Mouse (Mus musculus): ENCODE measurements around the gene Pspn.

DNA sequence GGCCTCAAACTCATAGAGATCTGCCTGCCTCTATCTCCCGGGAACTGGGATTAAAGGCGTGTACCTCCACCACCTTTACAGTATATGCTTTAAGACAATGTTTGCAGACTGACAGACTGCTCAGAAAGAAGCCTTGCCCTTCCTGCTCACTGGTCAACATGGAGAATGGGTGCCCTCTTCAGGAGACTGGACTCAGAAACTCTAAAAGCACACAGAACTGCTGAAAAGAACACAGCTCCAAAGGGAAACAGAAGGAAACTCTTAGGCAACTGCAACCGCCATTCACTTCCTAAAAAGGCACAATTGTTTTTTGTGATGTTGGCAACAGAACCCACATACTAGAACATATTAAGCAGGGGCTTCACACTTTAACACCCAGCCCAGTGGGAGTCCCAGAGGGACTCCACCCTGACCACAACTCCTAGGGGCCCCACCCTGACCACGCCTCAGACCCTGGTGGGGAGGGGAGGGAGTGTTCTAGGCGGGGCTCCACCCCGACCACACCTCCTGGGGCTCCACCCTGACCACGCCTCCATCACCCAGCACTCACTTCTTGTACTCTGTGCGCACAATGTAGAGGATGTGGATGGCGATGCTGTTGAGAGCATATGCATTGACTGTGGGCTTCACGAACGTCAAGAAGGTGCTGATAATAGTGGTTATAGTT is 41.9 kb downstream of the Pspn start:
- TF ChIP-seq CTCF (IDR thresholded peaks at IDR 0.05; ENCODE audit: low read depth) (no peak), EP300 (IDR thresholded peaks at IDR 0.05; ENCODE audit: low read depth) (no peak)

Data from liver, embryonic 14.5 days (tissue).